32 mouse cellular contexts compared by ENCODE assay signal in genomic region chr17:31365586-31366166, GRCm38 (mm10). TPM values are rescaled to one million over a fixed set of nuclear protein-coding genes. Genes with fewer than 3 reads are reported as not detected.
DNase-seq lines count a peak whose midpoint lies in the region; ATAC-seq and TF ChIP-seq lines count a peak whose summit lies in the region.
"Had no signal": no experiment of that assay in that cellular context is flagged by ENCODE, and none has a peak within 500 bp of the region (broad histone marks: within the 10 kb centered on the region; RNA-seq: fewer than 3 reads in every experiment).

No protein-coding gene starts in this region.

- WGBS in forebrain, postnatal 0 days: 68% methylated on average over 5 of the region's 5 CpGs
- 88% methylated on average over 5 of the region's 5 CpGs for WGBS in forebrain, embryonic 12.5 days
- 84% methylated on average over 5 of the region's 5 CpGs for WGBS in midbrain, embryonic 13.5 days
- WGBS in midbrain, embryonic 11.5 days: 92% methylated on average over 5 of the region's 5 CpGs
- WGBS in midbrain, embryonic 16.5 days: 63% methylated on average over 5 of the region's 5 CpGs

- no peaks in the 10 kb centered on the region; the same call in 1 of the 2 replicates for H3K4me1 ChIP-seq in forebrain, postnatal 0 days (ENCODE audit: insufficient read depth)
- no peaks in the 10 kb centered on the region; the same call in 1 of the 2 replicates for H3K4me1 ChIP-seq in forebrain, embryonic 12.5 days
- no peaks in the 10 kb centered on the region for H3K4me1 ChIP-seq in midbrain, embryonic 13.5 days (replicated peaks)
- H3K4me1 ChIP-seq in midbrain, embryonic 11.5 days (ENCODE audit: control insufficient read depth, insufficient read depth, low read length): no peaks in the 10 kb centered on the region
- peaks cover 0 to 5% of the 10 kb centered on the region in 2 experiments; a peak in 1 of 4 replicates for H3K4me1 ChIP-seq in CH12.LX (ENCODE audit: control insufficient read depth in 1 of 2, insufficient read depth in 2 of 2)
- peaks cover 3% of the 10 kb centered on the region; the same call in 1 of the 2 replicates for H3K4me1 ChIP-seq in midbrain, embryonic 16.5 days (ENCODE audit: control insufficient read depth, insufficient read depth, low read length)
- H3K4me1 ChIP-seq: embryonic facial prominence, embryonic 10.5 days; embryonic facial prominence, embryonic 15.5 days; kidney, embryonic 15.5 days; limb, embryonic 13.5 days; lung, embryonic 15.5 days; midbrain, embryonic 12.5 days; neural tube, embryonic 13.5 days had no signal

- H3K4me3 ChIP-seq in forebrain, postnatal 0 days (ENCODE audit: low read depth, low read length): no peak overlapping the region
- H3K4me3 ChIP-seq in forebrain, embryonic 12.5 days (replicated peaks): no peak overlapping the region
- no peak overlapping the region for H3K4me3 ChIP-seq in midbrain, embryonic 13.5 days (replicated peaks)
- no peak overlapping the region for H3K4me3 ChIP-seq in midbrain, embryonic 11.5 days (ENCODE audit: low read depth, low read length)
- H3K4me3 ChIP-seq in CH12.LX (replicated peaks in 1 of 3; ENCODE audit: low read depth in 2 of 3, low read length in 2 of 3, poor library complexity in 1 of 3): no peak overlapping the region
- no peak overlapping the region for H3K4me3 ChIP-seq in midbrain, embryonic 16.5 days (ENCODE audit: low read depth, low read length)
- H3K4me3 ChIP-seq: embryonic facial prominence, embryonic 10.5 days; embryonic facial prominence, embryonic 15.5 days; gastrocnemius, adult 2 months; kidney, embryonic 15.5 days; limb, embryonic 13.5 days; lung, embryonic 15.5 days; midbrain, embryonic 12.5 days; myocyte; neural tube, embryonic 13.5 days had no signal

- no peaks in the 10 kb centered on the region for H3K27me3 ChIP-seq in forebrain, postnatal 0 days (ENCODE audit: insufficient read depth, low read length)
- H3K27me3 ChIP-seq in forebrain, embryonic 12.5 days: no peaks in the 10 kb centered on the region
- no peaks in the 10 kb centered on the region for H3K27me3 ChIP-seq in midbrain, embryonic 13.5 days
- no peaks in the 10 kb centered on the region for H3K27me3 ChIP-seq in midbrain, embryonic 11.5 days (ENCODE audit: control insufficient read depth, insufficient read depth, low read length)
- H3K27me3 ChIP-seq in CH12.LX (replicated peaks): peaks cover 2% of the 10 kb centered on the region
- no peaks in the 10 kb centered on the region for H3K27me3 ChIP-seq in midbrain, embryonic 16.5 days (ENCODE audit: control insufficient read depth, insufficient read depth, low read depth, low read length)
- H3K27me3 ChIP-seq: embryonic facial prominence, embryonic 15.5 days; kidney, embryonic 15.5 days; limb, embryonic 13.5 days; lung, embryonic 15.5 days; midbrain, embryonic 12.5 days; neural tube, embryonic 13.5 days had no signal

- TF ChIP-seq RAD21 in CH12.LX (IDR thresholded peaks at IDR 0.05; ENCODE audit: low read depth, low read length): no peak

- no peaks in the 10 kb centered on the region for H3K9me3 ChIP-seq in forebrain, postnatal 0 days (ENCODE audit: low read length)
- no peaks in the 10 kb centered on the region for H3K9me3 ChIP-seq in forebrain, embryonic 12.5 days
- no peaks in the 10 kb centered on the region for H3K9me3 ChIP-seq in midbrain, embryonic 13.5 days
- no peaks in the 10 kb centered on the region for H3K9me3 ChIP-seq in midbrain, embryonic 11.5 days (ENCODE audit: control insufficient read depth, low read length)
- no peaks in the 10 kb centered on the region for H3K9me3 ChIP-seq in CH12.LX (replicated peaks; ENCODE audit: low read length)
- H3K9me3 ChIP-seq in midbrain, embryonic 16.5 days (replicated peaks; ENCODE audit: control insufficient read depth, low read length, poor library complexity, severe bottlenecking): no peaks in the 10 kb centered on the region
- H3K9me3 ChIP-seq: embryonic facial prominence, embryonic 10.5 days; embryonic facial prominence, embryonic 15.5 days; kidney, embryonic 15.5 days; limb, embryonic 13.5 days; lung, embryonic 15.5 days; midbrain, embryonic 12.5 days; neural tube, embryonic 13.5 days had no signal

- dilution Hi-C loops in CH12.LX (cut with MboI; ENCODE audit: extremely low pct_ligation_motif_present, extremely low pct_unique_long_range_greater_than_20kb, low sequenced_read_pairs): no loop called here

- in situ Hi-C loops in CH12.LX (cut with MboI; ENCODE audit: low pct_ligation_motif_present, low pct_unique_long_range_greater_than_20kb, low sequenced_read_pairs): loop anchor here (25.0 kb wide), 1 partner anchor 272 kb away; the partner anchor contains the start of gene Cbs

- H3K36me3 ChIP-seq in forebrain, postnatal 0 days (ENCODE audit: insufficient read depth): no peaks in the 10 kb centered on the region
- no peaks in the 10 kb centered on the region for H3K36me3 ChIP-seq in forebrain, embryonic 12.5 days (replicated peaks)
- no peaks in the 10 kb centered on the region for H3K36me3 ChIP-seq in midbrain, embryonic 13.5 days
- no peaks in the 10 kb centered on the region for H3K36me3 ChIP-seq in midbrain, embryonic 11.5 days (ENCODE audit: control insufficient read depth, insufficient read depth, low read length)
- no peaks in the 10 kb centered on the region for H3K36me3 ChIP-seq in CH12.LX (replicated peaks in 1 of 2; ENCODE audit: control insufficient read depth in 1 of 2, insufficient read depth in 1 of 2, low read length in 1 of 2)
- no peaks in the 10 kb centered on the region for H3K36me3 ChIP-seq in midbrain, embryonic 16.5 days (ENCODE audit: control insufficient read depth, insufficient read depth, low read length)
- H3K36me3 ChIP-seq: embryonic facial prominence, embryonic 10.5 days; embryonic facial prominence, embryonic 15.5 days; kidney, embryonic 15.5 days; limb, embryonic 13.5 days; lung, embryonic 15.5 days; midbrain, embryonic 12.5 days; neural tube, embryonic 13.5 days had no signal

- no peak for TF ChIP-seq POLR2A in CH12.LX (IDR thresholded peaks at IDR 0.05; ENCODE audit: low read depth, low read length)

- H3K79me2 ChIP-seq in CH12.LX (replicated peaks; ENCODE audit: control insufficient read depth, extremely low read depth, insufficient read depth, poor library complexity, severe bottlenecking): no peaks in the 10 kb centered on the region

- ATAC-seq in forebrain, postnatal 0 days: peak; percentile 90
- no peak for ATAC-seq in forebrain, embryonic 12.5 days (ENCODE audit: low FRiP score)
- 0 out of 2 replicates have a peak, but pooled peaks have one; percentile 30 for ATAC-seq in midbrain, embryonic 13.5 days
- ATAC-seq in midbrain, embryonic 11.5 days (ENCODE audit: low FRiP score): no peak
- peak; percentile 63; the same call in 1 of the 2 replicates for ATAC-seq in midbrain, embryonic 16.5 days
- ATAC-seq: activated CD4-positive, CD25-positive, alpha-beta regulatory T cell, adult 4 months had no signal

- no peak overlapping the region for H3K9ac ChIP-seq in forebrain, postnatal 0 days
- no peak overlapping the region for H3K9ac ChIP-seq in forebrain, embryonic 12.5 days
- no peak overlapping the region for H3K9ac ChIP-seq in midbrain, embryonic 13.5 days (replicated peaks)
- no peak overlapping the region for H3K9ac ChIP-seq in midbrain, embryonic 11.5 days (ENCODE audit: low read length)
- H3K9ac ChIP-seq in CH12.LX (ENCODE audit: insufficient read depth, low read depth): no peak overlapping the region
- no peak overlapping the region for H3K9ac ChIP-seq in midbrain, embryonic 16.5 days (ENCODE audit: low read depth, low read length)
- H3K9ac ChIP-seq: embryonic facial prominence, embryonic 15.5 days; kidney, embryonic 15.5 days; limb, embryonic 13.5 days; lung, embryonic 15.5 days; midbrain, embryonic 12.5 days; neural tube, embryonic 13.5 days had no signal

- H3K4me2 ChIP-seq in forebrain, postnatal 0 days (ENCODE audit: low read depth): no peak overlapping the region
- H3K4me2 ChIP-seq in forebrain, embryonic 12.5 days: no peak overlapping the region
- H3K4me2 ChIP-seq in midbrain, embryonic 13.5 days (replicated peaks): no peak overlapping the region
- H3K4me2 ChIP-seq in midbrain, embryonic 11.5 days: no peak overlapping the region
- no peak overlapping the region for H3K4me2 ChIP-seq in CH12.LX (ENCODE audit: insufficient read depth, low read depth, poor library complexity, severe bottlenecking)
- no peak overlapping the region for H3K4me2 ChIP-seq in midbrain, embryonic 16.5 days (ENCODE audit: low read length)
- H3K4me2 ChIP-seq: embryonic facial prominence, embryonic 15.5 days; heart, embryonic 11.5 days; kidney, embryonic 15.5 days; limb, embryonic 13.5 days; liver, embryonic 11.5 days; lung, embryonic 15.5 days; midbrain, embryonic 12.5 days; neural tube, embryonic 13.5 days had no signal

- TF ChIP-seq EP300 in CH12.LX (IDR thresholded peaks at IDR 0.05; ENCODE audit: low read length): no peak

- no peak for TF ChIP-seq CTCF in forebrain, postnatal 0 days (IDR thresholded peaks at IDR 0.05; ENCODE audit: low read depth)
- TF ChIP-seq CTCF in CH12.LX (conservative IDR thresholded peaks at IDR 0.05 in 1 of 2, IDR thresholded peaks at IDR 0.05 in 1 of 2; ENCODE audit: low read depth in 2 of 2, low read length in 2 of 2): no peak

- DNase-seq in forebrain, postnatal 0 days: peak; percentile 67
- no peak for DNase-seq in midbrain, embryonic 11.5 days (ENCODE audit: low spot score, missing footprints)
- peak; percentile 29 for DNase-seq in CH12.LX (ENCODE audit: extremely low read depth)
- DNase-seq in frontal cortex, postnatal 10 days (ENCODE audit: low spot score in 2 of 2): no peak
- DNase-seq: adrenal gland, adult 2 months; adrenal gland, postnatal 36 days; B cell, adult 2 months; cerebellum, adult 2 months; cerebellum, postnatal 14 days; gastrocnemius, adult 2 months; gastrocnemius, postnatal 36 days; heart, adult 18-20 months; heart, postnatal 36 days; kidney, adult 11 months; kidney, postnatal 25 days; right cerebral cortex, adult 18-20 months; spleen, adult 18-20 months; thymus, postnatal 14 days had no signal

- H3K27ac ChIP-seq in forebrain, postnatal 0 days (ENCODE audit: low read depth, low read length): peak overlapping the region; percentile 54; the same call in 1 of the 2 replicates
- no peak overlapping the region for H3K27ac ChIP-seq in forebrain, embryonic 12.5 days
- H3K27ac ChIP-seq in midbrain, embryonic 13.5 days: no peak overlapping the region
- no peak overlapping the region for H3K27ac ChIP-seq in midbrain, embryonic 11.5 days (ENCODE audit: low read depth, low read length)
- H3K27ac ChIP-seq in CH12.LX (ENCODE audit: insufficient read depth, low read depth): no peak overlapping the region
- H3K27ac ChIP-seq in midbrain, embryonic 16.5 days (ENCODE audit: low read length): 0 out of 2 replicates have a peak overlapping the region, but pooled peaks have one; percentile 41
- H3K27ac ChIP-seq: embryonic facial prominence, embryonic 10.5 days; embryonic facial prominence, embryonic 15.5 days; gastrocnemius, adult 2 months; kidney, embryonic 15.5 days; limb, embryonic 13.5 days; lung, embryonic 15.5 days; midbrain, embryonic 12.5 days; neural tube, embryonic 13.5 days had no signal

RNA-seq across cellular contexts. Expression of gene Pde9a, which starts 20.3 kb away (rescaled TPM):
- 40.4 and 43.9 TPM in 2 replicates for total RNA-seq in forebrain, postnatal 0 days (2014; rRNA removed)
- 35.5 and 43.6 TPM in 2 replicates for polyA plus RNA-seq in forebrain, postnatal 0 days (2015; fragmentation: Nextera tagmentation; extraction: Ambion mirVana)
- 34.7 and 36.7 TPM in 2 replicates for polyA plus RNA-seq in forebrain, embryonic 12.5 days (2016; fragmentation: Nextera tagmentation; extraction: Ambion mirVana)
- 42.0 and 46.2 TPM in 2 replicates for polyA plus RNA-seq in midbrain, embryonic 13.5 days (2015; fragmentation: Nextera tagmentation; extraction: Ambion mirVana)
- 23.4 and 23.5 TPM in 2 replicates for polyA plus RNA-seq in midbrain, embryonic 11.5 days (2014; fragmentation: Nextera tagmentation; extraction: Ambion mirVana)
- not detected in 2 replicates for total RNA-seq in CH12.LX (2012; rRNA removed)
- not detected in 2 replicates for total RNA-seq in CH12.LX (2014; rRNA removed)
- polyA plus RNA-seq in CH12.LX (2012; ENCODE audit: insufficient read length, low read depth): not detected in 2 replicates
- polyA plus RNA-seq in midbrain, embryonic 16.5 days (2015; fragmentation: Nextera tagmentation; extraction: Ambion mirVana): 33.1 and 41.0 TPM in 2 replicates

Comparison
In these comparisons a context has a peak if more than half of its experiments do, and no peak if none do; other contexts are left out.
1. ATAC-seq: peak in forebrain, postnatal 0 days (single experiment), midbrain, embryonic 13.5 days (single experiment) and midbrain, embryonic 16.5 days (single experiment); none in forebrain, embryonic 12.5 days (single experiment) and midbrain, embryonic 11.5 days (single experiment).
2. H3K27ac ChIP-seq: peak in forebrain, postnatal 0 days (single experiment) and midbrain, embryonic 16.5 days (single experiment); none in forebrain, embryonic 12.5 days (single experiment), midbrain, embryonic 13.5 days (single experiment), midbrain, embryonic 11.5 days (single experiment) and CH12.LX (single experiment).
3. DNase-seq: peak in forebrain, postnatal 0 days (single experiment) and CH12.LX (single experiment); none in midbrain, embryonic 11.5 days (single experiment) and frontal cortex, postnatal 10 days (0 of 2).
4. RNA of gene Pde9a, which starts 20.3 kb away (polyA plus RNA-seq): 35.5 to 43.6 TPM in forebrain, postnatal 0 days, 42.0 to 46.2 TPM in midbrain, embryonic 13.5 days, 34.7 to 36.7 TPM in forebrain, embryonic 12.5 days, 33.1 to 41.0 TPM in midbrain, embryonic 16.5 days and 23.4 to 23.5 TPM in midbrain, embryonic 11.5 days; not detected in CH12.LX; every median in the first group is over 10 times any median in the second.